Mouse (Mus musculus): ENCODE results near the gene Dlgap4. TPM values are rescaled to one million over a fixed set of nuclear protein-coding genes. Genes with fewer than 3 reads are reported as not detected.
A peak's percentile ranks its signal among the peaks of the same experiment; 100 is the strongest.

Dlgap4 gene
- polyA plus RNA-seq (2012; rRNA removed): 175 and 196 TPM in 2 replicates

- Histone ChIP-seq H3K27me3 (ENCODE audit: control insufficient read depth, insufficient read depth, low read length) (no peaks in the 10 kb centered on the region), H3K36me3 (ENCODE audit: control insufficient read depth, insufficient read depth, low read length) (no peaks in the 10 kb centered on the region), H3K27ac (ENCODE audit: control insufficient read depth, insufficient read depth, low read depth, low read length) (0 out of 2 replicates have a peak within 1 kb of the TSS, but pooled peaks have one; percentile 51), H3K4me3 (ENCODE audit: control insufficient read depth, low read depth, low read length) (peak within 1 kb of the TSS; percentile 71), H3K4me1 (ENCODE audit: control insufficient read depth, insufficient read depth, low read length) (peaks cover 4% of the 10 kb centered on the region)
- TF ChIP-seq CTCF (IDR thresholded peaks at IDR 0.05; ENCODE audit: control insufficient read depth, insufficient read depth, insufficient replicate concordance, low read depth, low read length): no peak
- TF ChIP-seq POLR2A (IDR thresholded peaks at IDR 0.05; ENCODE audit: control insufficient read depth, low read depth, low read length): no peak
Measured at GRCm38 (mm10) chr2:156613541-156614257, at the start of gene Dlgap4. Dlgap4 (plus strand) TSS chr2:156613705.

- Histone ChIP-seq H3K4me1 (ENCODE audit: control insufficient read depth, insufficient read depth, low read length) (no peaks in the 10 kb centered on the region), H3K27ac (ENCODE audit: control insufficient read depth, insufficient read depth, low read depth, low read length) (no peak overlapping the region), H3K36me3 (ENCODE audit: control insufficient read depth, insufficient read depth, low read length) (no peaks in the 10 kb centered on the region; the same call in 1 of the 2 replicates), H3K27me3 (ENCODE audit: control insufficient read depth, insufficient read depth, low read length) (no peaks in the 10 kb centered on the region), H3K4me3 (ENCODE audit: control insufficient read depth, low read depth, low read length) (no peak overlapping the region)
- TF ChIP-seq CTCF (IDR thresholded peaks at IDR 0.05; ENCODE audit: control insufficient read depth, insufficient read depth, insufficient replicate concordance, low read depth, low read length): no peak
- TF ChIP-seq POLR2A (IDR thresholded peaks at IDR 0.05; ENCODE audit: control insufficient read depth, low read depth, low read length): no peak
Measured at GRCm38 (mm10) chr2:156566512-156566911, 47.0 kb upstream of the Dlgap4 start.

DNA sequence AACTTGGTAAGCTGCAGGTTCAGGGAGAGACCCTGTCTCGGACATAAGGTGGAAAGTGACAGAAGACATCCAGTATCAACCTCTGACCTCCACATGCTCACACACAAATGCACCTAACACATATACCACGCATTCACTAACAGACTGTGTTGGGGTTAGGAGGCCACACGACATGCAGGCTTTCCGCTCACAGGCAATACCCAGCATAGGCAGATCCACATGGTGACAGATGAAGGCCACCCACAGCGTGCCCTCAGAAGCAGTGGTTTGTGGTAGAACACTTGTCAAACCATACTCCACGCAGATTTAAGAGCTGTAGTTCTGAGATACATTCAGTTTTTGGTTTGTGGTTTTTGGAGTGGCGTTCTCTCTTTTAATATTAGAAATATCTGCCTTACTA lies 44.9 kb upstream of the Dlgap4 start:
- TF ChIP-seq CTCF (IDR thresholded peaks at IDR 0.05; ENCODE audit: control insufficient read depth, insufficient read depth, insufficient replicate concordance, low read depth, low read length) (no peak), POLR2A (IDR thresholded peaks at IDR 0.05; ENCODE audit: control insufficient read depth, low read depth, low read length) (no peak)
- no peaks in the 10 kb centered on the region for H3K4me1 ChIP-seq (ENCODE audit: control insufficient read depth, insufficient read depth, low read length)
- H3K4me3 ChIP-seq (ENCODE audit: control insufficient read depth, low read depth, low read length): no peak overlapping the region
- no peaks in the 10 kb centered on the region for H3K27me3 ChIP-seq (ENCODE audit: control insufficient read depth, insufficient read depth, low read length)
- H3K36me3 ChIP-seq (ENCODE audit: control insufficient read depth, insufficient read depth, low read length): no peaks in the 10 kb centered on the region; the same call in 1 of the 2 replicates
- no peak overlapping the region for H3K27ac ChIP-seq (ENCODE audit: control insufficient read depth, insufficient read depth, low read depth, low read length)

- Histone ChIP-seq H3K4me3 (ENCODE audit: control insufficient read depth, low read depth, low read length) (no peak overlapping the region), H3K27ac (ENCODE audit: control insufficient read depth, insufficient read depth, low read depth, low read length) (no peak overlapping the region; the same call in 1 of the 2 replicates), H3K4me1 (ENCODE audit: control insufficient read depth, insufficient read depth, low read length) (no peaks in the 10 kb centered on the region), H3K27me3 (ENCODE audit: control insufficient read depth, insufficient read depth, low read length) (no peaks in the 10 kb centered on the region), H3K36me3 (ENCODE audit: control insufficient read depth, insufficient read depth, low read length) (no peaks in the 10 kb centered on the region)
- TF ChIP-seq POLR2A (IDR thresholded peaks at IDR 0.05; ENCODE audit: control insufficient read depth, low read depth, low read length) (no peak), CTCF (IDR thresholded peaks at IDR 0.05; ENCODE audit: control insufficient read depth, insufficient read depth, insufficient replicate concordance, low read depth, low read length) (no peak)
Measured at GRCm38 (mm10) chr2:156569261-156569660, 44.2 kb upstream of the Dlgap4 start.

GRCm38 (mm10) chr2:156571521-156571920 lies 42.0 kb upstream of the Dlgap4 start:
- H3K36me3 ChIP-seq (ENCODE audit: control insufficient read depth, insufficient read depth, low read length): no peaks in the 10 kb centered on the region
- no peak overlapping the region for H3K27ac ChIP-seq (ENCODE audit: control insufficient read depth, insufficient read depth, low read depth, low read length)

DNA sequence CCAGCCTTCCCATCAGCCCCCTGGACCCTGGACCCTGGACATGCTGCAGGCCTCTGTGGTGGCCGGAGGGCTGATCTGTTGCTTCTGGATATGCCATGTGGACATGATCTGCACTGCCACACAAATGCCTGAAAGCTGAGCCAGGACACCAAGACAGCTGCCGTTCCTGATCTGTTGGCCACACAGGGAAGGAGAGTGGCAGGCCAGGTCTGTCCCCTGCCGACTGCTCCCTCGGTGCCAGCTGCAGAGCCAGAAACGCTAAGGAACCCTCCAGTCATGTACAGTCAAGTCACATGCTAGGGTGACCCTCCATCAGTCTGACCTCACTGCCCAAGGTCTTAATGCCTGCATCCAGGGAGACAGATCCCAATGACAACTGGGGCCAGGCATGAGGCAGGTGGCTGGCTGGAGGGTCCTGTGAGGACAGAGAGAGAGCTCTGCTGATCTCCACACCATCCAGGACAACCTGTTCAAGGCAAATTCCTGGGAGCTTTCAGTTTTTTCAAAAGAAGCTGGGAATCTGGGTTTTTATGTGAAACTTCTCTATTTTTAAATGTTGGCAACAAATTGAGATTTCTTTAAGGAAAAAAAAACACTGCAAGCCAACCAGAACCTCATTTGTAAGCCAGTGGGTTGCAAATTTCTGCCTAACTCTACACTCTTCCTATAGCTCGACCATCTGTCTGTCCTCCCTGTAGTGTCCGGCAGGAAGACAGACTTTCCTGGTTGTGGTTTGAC lies 36.5 kb upstream of the Dlgap4 start:
- Histone ChIP-seq H3K27ac (ENCODE audit: control insufficient read depth, insufficient read depth, low read depth, low read length) (0 out of 2 replicates have a peak overlapping the region, but pooled peaks have one; percentile 15), H3K4me1 (ENCODE audit: control insufficient read depth, insufficient read depth, low read length) (no peaks in the 10 kb centered on the region), H3K27me3 (ENCODE audit: control insufficient read depth, insufficient read depth, low read length) (no peaks in the 10 kb centered on the region), H3K36me3 (ENCODE audit: control insufficient read depth, insufficient read depth, low read length) (no peaks in the 10 kb centered on the region), H3K4me3 (ENCODE audit: control insufficient read depth, low read depth, low read length) (no peak overlapping the region)
- TF ChIP-seq CTCF (IDR thresholded peaks at IDR 0.05; ENCODE audit: control insufficient read depth, insufficient read depth, insufficient replicate concordance, low read depth, low read length) (no peak), POLR2A (IDR thresholded peaks at IDR 0.05; ENCODE audit: control insufficient read depth, low read depth, low read length) (no peak)

More at GRCm38 (mm10) chr2:156571521-156571920, 42.0 kb upstream of the Dlgap4 start:
- Histone ChIP-seq H3K4me1 (ENCODE audit: control insufficient read depth, insufficient read depth, low read length) (no peaks in the 10 kb centered on the region), H3K4me3 (ENCODE audit: control insufficient read depth, low read depth, low read length) (no peak overlapping the region), H3K27me3 (ENCODE audit: control insufficient read depth, insufficient read depth, low read length) (no peaks in the 10 kb centered on the region)
- TF ChIP-seq CTCF (IDR thresholded peaks at IDR 0.05; ENCODE audit: control insufficient read depth, insufficient read depth, insufficient replicate concordance, low read depth, low read length) (no peak), POLR2A (IDR thresholded peaks at IDR 0.05; ENCODE audit: control insufficient read depth, low read depth, low read length) (no peak)

DNA sequence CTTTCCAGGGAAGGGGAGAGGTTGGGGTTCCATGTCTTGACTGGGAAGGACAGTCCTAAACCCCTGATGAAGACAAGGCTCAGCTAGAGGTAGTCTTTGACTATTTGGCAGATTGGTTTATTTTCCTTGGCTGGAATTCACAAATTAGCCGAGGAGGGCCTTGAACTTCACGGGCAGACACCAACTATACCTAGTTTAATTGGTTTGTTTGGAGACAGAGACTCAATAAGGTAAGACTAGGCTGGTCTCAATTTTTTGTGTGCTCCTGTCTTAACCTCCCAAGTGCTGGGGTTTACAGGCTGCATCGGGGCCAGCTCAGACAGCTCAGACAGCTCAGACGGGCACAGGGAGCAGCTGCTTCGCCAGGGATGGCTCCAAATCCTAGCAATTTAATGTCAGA lies 33.0 kb upstream of the Dlgap4 start:
- Histone ChIP-seq H3K4me1 (ENCODE audit: control insufficient read depth, insufficient read depth, low read length) (no peaks in the 10 kb centered on the region; the same call in 1 of the 2 replicates), H3K27me3 (ENCODE audit: control insufficient read depth, insufficient read depth, low read length) (no peaks in the 10 kb centered on the region), H3K27ac (ENCODE audit: control insufficient read depth, insufficient read depth, low read depth, low read length) (no peak overlapping the region), H3K4me3 (ENCODE audit: control insufficient read depth, low read depth, low read length) (no peak overlapping the region), H3K36me3 (ENCODE audit: control insufficient read depth, insufficient read depth, low read length) (no peaks in the 10 kb centered on the region)
- TF ChIP-seq CTCF (IDR thresholded peaks at IDR 0.05; ENCODE audit: control insufficient read depth, insufficient read depth, insufficient replicate concordance, low read depth, low read length) (no peak), POLR2A (IDR thresholded peaks at IDR 0.05; ENCODE audit: control insufficient read depth, low read depth, low read length) (no peak)

Measured in testis, adult 2 months (tissue).